Mouse (Mus musculus): ENCODE results near the gene Mob3a.

GRCm38 (mm10) chr10:80703643-80704042, 1.9 kb upstream of the Mob3a start:
- no peak for TF ChIP-seq POLR2A (IDR thresholded peaks at IDR 0.05; ENCODE audit: insufficient read depth, low read depth, low read length)
- TF ChIP-seq CTCF (IDR thresholded peaks at IDR 0.05), result no peak
- no peak for TF ChIP-seq EP300 (IDR thresholded peaks at IDR 0.05; ENCODE audit: insufficient read depth, low read depth, low read length)
